ENCODE assay signal across 9 mouse cellular contexts in the genomic region with DNA sequence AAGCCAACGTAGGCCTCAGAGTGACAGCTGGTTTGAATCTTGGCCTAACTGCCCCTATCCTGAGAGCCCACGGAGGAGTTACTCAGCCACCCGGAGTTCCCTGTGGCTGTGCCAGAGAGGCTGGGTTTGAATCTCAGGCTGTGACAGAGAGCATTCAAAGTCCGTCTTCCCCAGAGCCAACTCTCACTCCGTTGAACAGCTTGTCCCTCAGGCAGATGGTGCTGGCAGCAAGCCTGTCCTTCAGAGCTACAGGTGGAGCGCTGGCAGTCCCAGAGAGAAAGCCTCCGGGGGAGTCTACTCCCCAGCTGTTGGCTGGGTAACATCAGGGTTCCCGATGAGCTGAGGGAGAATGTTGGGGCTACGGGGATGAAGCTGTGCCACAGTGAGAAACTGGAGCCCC.
DNase-seq lines count a peak whose midpoint lies in the region; ATAC-seq and TF ChIP-seq lines count a peak whose summit lies in the region.
"Had no signal": no experiment of that assay in that cellular context is flagged by ENCODE, and none has a peak within 500 bp of the region (broad histone marks: within the 10 kb centered on the region; RNA-seq: fewer than 3 reads in every experiment).

No protein-coding gene starts in this region.

- ATAC-seq in intestine, postnatal 0 days, result no peak

- WGBS in intestine, postnatal 0 days, result 84% methylated on average over 9 of the region's 9 CpGs

- no peak overlapping the region for H3K9ac ChIP-seq in intestine, postnatal 0 days (ENCODE audit: low read depth, low read length)
- H3K9ac ChIP-seq: limb, embryonic 15.5 days had no signal

- peak; percentile 40 for DNase-seq in gastrocnemius, adult 18-20 months (ENCODE audit: low spot score)
- no peak for DNase-seq in gastrocnemius, adult 8-10 months (ENCODE audit: low spot score in 2 of 2)
- peak; percentile 35 for DNase-seq in retina, postnatal 1 day
- no peak for DNase-seq in retina, embryonic 14.5 days (ENCODE audit: low spot score)
- DNase-seq in layer of hippocampus, adult 18-20 months (ENCODE audit: low spot score in 2 of 2), result peak; percentile 53 to 69
- no peak for DNase-seq in thymus, postnatal 14 days
- DNase-seq in adrenal gland, postnatal 10 days, result no peak

- H3K27me3 ChIP-seq in intestine, postnatal 0 days (replicated peaks; ENCODE audit: control insufficient read depth, insufficient read depth, low read length), result no peaks in the 10 kb centered on the region
- H3K27me3 ChIP-seq: limb, embryonic 15.5 days had no signal

- H3K9me3 ChIP-seq in intestine, postnatal 0 days (ENCODE audit: control insufficient read depth), result no peaks in the 10 kb centered on the region
- H3K9me3 ChIP-seq: limb, embryonic 15.5 days had no signal

- H3K27ac ChIP-seq in intestine, postnatal 0 days (ENCODE audit: low read depth, low read length), result no peak overlapping the region
- H3K27ac ChIP-seq: limb, embryonic 15.5 days had no signal

- no peaks in the 10 kb centered on the region for H3K36me3 ChIP-seq in intestine, postnatal 0 days (ENCODE audit: control insufficient read depth, insufficient read depth)
- H3K36me3 ChIP-seq: limb, embryonic 15.5 days had no signal

- no peaks in the 10 kb centered on the region for H3K4me1 ChIP-seq in intestine, postnatal 0 days (replicated peaks; ENCODE audit: control insufficient read depth, insufficient read depth, low read length)

- H3K4me3 ChIP-seq in intestine, postnatal 0 days (ENCODE audit: low read depth, low read length), result no peak overlapping the region
- H3K4me3 ChIP-seq: limb, embryonic 15.5 days had no signal

- no peak overlapping the region for H3K4me2 ChIP-seq in intestine, postnatal 0 days (replicated peaks; ENCODE audit: low read depth)
- H3K4me2 ChIP-seq: limb, embryonic 15.5 days had no signal

- no peak for TF ChIP-seq CTCF in intestine, postnatal 0 days (IDR thresholded peaks at IDR 0.05; ENCODE audit: low read depth)

Comparison
In these comparisons a context has a peak if more than half of its experiments do, and no peak if none do; other contexts are left out.
1. DNase-seq: peak in gastrocnemius, adult 18-20 months (single experiment), retina, postnatal 1 day (single experiment) and layer of hippocampus, adult 18-20 months (2 of 2); none in gastrocnemius, adult 8-10 months (0 of 2), retina, embryonic 14.5 days (single experiment), thymus, postnatal 14 days (single experiment) and adrenal gland, postnatal 10 days (single experiment).